Mouse (Mus musculus) gastrocnemius, postnatal 4 days (tissue): ENCODE measurements around the gene Itpr2. TPM values are rescaled to one million over a fixed set of nuclear protein-coding genes. Genes with fewer than 3 reads are reported as not detected.

ENCODE experiments used
- DNase-seq, 2 experiments: peaks; one replicate each; pipeline ENCODE4 v3.0.0; 2021 to 2022; ENCODE audit warnings: low spot score in 2 of 2, mixed read lengths in 2 of 2
- total RNA-seq, 2 experiments: library from RNA; stranded (reverse); gene quantifications; 2 replicates each; pipeline ENCODE4 v1.2.3; 2021

Gene Itpr2
- total RNA-seq, 2 experiments from 2014 or later = 18.9 to 22.3 TPM

DNA sequence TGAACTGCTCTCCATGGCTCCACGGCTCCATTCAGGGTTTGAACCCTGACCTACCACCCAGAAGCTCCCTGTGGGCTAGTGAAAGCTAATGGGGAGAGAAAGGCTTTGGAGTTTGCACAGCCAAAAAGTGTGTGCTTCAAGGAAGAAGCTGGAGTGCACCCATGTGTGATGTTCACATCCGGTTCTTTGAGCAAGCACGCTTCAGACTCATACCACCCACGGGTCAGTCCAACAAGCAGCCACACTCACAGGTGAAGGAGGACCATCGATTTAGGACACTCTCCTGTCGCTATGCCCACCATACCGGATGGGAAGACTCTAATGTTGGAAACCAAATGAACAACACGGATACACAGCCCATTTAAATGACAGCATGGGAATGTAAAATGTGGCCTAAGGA, 9.5 kb upstream of the Itpr2 start:
- DNase-seq = no peak

DNA sequence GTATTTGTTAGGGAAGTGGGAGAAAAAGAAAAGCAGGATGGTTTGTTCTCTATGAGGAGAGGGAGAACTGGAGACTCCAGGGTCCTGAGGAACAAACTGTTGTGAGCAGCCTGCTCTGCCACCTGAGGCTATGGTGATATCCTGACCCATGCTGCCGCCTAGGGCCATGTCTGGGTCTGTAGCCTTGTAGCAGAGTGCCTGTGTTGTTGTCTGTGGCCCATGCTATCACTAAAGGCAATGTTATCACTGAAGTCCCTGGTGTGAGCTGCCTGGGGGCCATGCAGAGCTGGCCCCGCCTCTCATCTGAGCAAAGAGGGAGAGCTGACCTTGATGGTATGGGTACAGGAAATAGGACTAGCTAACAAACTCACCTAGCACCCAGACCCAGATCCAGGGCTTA, 7.9 kb upstream of the Itpr2 start:
- DNase-seq = no peak

- DNase-seq = no peak
Measured at GRCm38 (mm10) chr6:146504459-146504858, 2.4 kb upstream of the Itpr2 start.

DNA sequence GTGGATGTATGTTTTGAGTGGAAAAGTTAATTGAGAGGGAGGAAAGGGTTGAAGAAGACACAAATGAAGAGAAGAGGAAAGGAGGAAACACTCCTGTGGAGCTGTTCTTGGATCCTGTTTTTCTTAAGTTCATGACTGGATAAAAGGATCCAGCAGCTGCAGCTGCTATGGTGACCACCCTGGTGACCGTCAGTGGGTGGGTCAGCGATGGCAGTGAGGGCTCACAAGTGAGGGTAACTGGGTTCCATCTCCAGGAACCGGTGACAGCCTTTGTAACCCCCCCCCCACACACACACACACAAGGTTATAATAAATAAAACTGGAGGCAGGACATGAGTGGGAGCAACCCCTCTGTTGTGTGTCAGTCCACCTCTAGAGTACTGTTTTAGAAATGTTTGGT, 833 bp upstream of the Itpr2 start:
- no peak for DNase-seq

- peak; percentile 21 to 60 for DNase-seq
Measured at GRCm38 (mm10) chr6:146501316-146501865, 632 bp downstream of the Itpr2 start.

- DNase-seq = no peak
Measured at GRCm38 (mm10) chr6:146500771-146501170, 1.3 kb downstream of the Itpr2 start.

DNA sequence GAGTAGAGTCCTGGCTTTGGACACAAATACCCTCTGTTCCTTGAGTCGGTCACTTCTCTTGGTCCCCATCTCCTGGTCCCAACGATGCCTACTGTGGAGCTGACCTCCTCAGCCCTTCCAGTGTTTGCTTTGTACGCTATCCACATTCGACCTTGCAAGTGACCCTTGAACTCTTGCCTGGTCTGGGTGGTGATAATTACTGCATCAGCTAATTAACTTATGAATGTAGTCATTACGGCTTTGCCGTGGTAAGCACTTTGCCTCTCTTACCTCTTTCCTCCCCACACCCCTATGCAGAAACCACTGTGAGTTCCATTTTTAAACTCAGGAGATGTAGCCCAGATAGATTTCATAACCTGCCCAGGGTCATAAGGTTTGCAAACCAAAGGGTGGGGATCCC, 1.8 kb downstream of the Itpr2 start:
- DNase-seq = no peak

DNA sequence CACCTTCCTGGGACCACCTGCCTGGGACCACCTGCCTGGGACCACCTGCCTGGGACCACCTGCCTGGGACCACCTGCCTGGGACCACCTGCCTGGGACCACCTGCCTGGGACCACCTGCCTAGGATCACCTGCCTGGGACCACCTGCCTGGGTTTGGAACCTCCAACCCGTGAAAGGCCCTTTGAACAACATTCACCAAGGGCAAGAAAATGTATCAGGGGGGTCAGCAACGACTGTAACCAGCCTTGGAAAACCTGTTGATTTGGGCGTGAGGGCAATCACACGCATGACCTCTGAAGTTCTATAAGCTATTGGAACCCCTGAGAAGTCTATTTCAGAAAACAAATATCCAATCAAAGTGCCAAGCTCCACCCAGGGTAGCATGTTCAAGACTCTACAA, 2.5 kb downstream of the Itpr2 start:
- DNase-seq = no peak

- no peak for DNase-seq
Measured at GRCm38 (mm10) chr6:146498416-146498815, 3.6 kb downstream of the Itpr2 start.

- no peak for DNase-seq
Measured at GRCm38 (mm10) chr6:146497866-146498265, 4.2 kb downstream of the Itpr2 start.

DNA sequence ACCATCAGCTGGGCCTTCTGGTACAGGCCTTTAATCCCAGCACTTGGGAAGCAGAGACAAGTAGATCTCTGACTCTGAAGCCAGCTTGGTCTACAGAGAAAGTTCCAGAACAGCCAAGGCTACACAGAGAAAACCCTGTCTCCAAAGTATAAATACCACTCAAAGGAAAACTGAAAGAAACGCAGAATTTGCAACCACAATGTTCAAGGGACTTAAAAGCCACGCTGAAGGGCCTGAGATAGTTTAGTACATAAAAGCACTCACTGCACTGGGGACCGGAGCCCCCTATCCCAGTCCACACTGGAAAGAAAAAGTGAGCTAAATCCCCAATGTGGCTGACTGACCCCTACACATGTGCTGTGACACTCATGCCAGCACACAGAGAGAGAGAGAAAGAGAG, 4.6 kb downstream of the Itpr2 start:
- no peak for DNase-seq

DNA sequence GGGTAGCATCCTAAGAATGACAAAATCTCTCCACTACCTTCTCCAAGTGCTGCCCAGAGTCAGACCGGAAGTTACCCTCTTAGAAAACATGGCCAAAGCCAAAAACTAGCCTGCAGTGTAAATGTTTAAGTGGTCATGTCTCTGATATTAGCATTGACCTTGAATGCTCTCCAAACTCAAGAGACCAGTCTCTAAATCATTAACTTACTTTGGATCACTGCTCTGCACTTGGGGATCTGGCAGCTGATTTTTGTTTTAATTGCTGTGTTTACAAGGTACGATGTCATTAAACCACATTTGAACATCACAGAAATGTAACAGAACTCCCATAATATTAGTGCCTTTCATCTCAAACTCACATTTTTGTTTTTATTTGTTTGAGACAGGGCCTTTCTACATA, 10.3 kb downstream of the Itpr2 start:
- DNase-seq = no peak

GRCm38 (mm10) chr6:146490416-146490960, 11.5 kb downstream of the Itpr2 start:
- DNase-seq = no peak

- DNase-seq = no peak
Measured at GRCm38 (mm10) chr6:146489841-146490240, 12.2 kb downstream of the Itpr2 start.

DNA sequence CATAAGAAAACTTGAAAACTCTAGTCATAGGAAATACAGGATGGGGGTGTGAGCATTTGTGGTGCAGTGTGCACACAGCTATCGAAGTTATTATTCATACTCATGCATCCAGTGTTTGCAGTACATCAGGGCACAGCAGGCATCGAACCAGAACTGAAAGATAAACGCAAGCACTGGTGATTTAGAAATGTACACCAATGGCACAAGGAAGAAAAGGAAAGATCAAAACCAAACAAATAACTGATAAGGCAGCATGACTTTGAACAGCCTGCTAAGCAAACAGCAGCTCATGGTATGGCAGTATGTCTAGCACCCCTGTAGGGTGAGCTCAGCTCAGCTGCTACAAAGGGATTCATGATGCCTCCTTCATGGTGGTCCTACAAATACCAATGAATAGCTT, 13.3 kb downstream of the Itpr2 start:
- DNase-seq = no peak

- no peak for DNase-seq
Measured at GRCm38 (mm10) chr6:146487079-146487478, 14.9 kb downstream of the Itpr2 start.

- no peak for DNase-seq
Measured at GRCm38 (mm10) chr6:146486073-146486472, 15.9 kb downstream of the Itpr2 start.

- DNase-seq = no peak
Measured at GRCm38 (mm10) chr6:146481441-146481840, 20.6 kb downstream of the Itpr2 start.

- DNase-seq = no peak
Measured at GRCm38 (mm10) chr6:146480925-146481324, 21.1 kb downstream of the Itpr2 start.

GRCm38 (mm10) chr6:146478888-146479683, 22.9 kb downstream of the Itpr2 start:
- no peak for DNase-seq

DNA sequence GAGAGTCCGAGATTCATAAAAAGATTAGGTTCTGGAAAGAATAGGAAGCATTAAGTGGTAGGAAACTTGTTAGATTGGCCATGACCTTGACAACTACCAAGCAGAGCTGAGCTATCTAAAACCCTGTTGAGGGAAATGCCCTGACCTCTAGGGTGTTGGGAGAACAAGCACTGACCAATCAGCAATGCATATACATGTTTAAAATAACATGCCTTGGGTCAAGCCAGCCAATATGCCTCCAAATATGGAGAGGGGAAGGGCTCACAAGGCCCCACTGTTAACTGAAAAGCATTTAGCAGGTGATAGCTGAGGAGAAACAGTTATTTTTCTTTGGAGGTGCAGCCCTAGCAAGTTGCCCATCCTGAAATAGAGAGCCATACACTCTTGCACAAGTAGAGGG, 25.2 kb downstream of the Itpr2 start:
- DNase-seq = no peak

DNA sequence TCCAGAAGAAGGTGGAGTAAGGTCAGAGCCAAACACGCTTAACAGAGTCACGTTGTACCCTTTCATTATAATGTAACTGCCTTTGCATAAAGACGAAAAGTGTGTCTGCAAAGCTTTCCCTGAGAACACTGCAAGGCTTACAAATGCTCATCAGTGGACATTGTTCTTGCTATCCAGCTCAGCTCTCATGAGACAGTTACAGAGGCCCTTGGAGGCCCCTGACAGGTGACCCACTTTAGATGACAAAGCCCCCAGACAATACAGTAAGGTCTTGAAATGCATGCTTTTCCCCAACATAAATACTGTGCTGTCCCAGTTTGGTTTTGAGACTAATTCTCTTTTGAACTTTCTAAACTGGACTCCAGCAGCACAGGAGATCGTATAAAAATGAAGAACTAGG, 27.9 kb downstream of the Itpr2 start:
- DNase-seq = no peak
